Mouse (Mus musculus) kidney, postnatal 14 days (tissue): ENCODE data around the gene Rtl8a.
A peak's percentile ranks its signal among the peaks of the same experiment; 100 is the strongest.
"Not testable (repeated sequence)": the region's sequence is repeated elsewhere in the genome, so short reads cannot be mapped to it uniquely, and the experiment has no call there.

Experiments used
- DNase-seq: peaks from one replicate; pipeline ENCODE4 v3.0.0; 2022; ENCODE audit warnings: mixed read lengths

Gene Rtl8a

GRCm38 (mm10) chrX:53642980-53643961 is at the start of gene Rtl8a:
Gene Rtl8a (minus strand): TSS chrX:53643682.
- peak; percentile 89 for DNase-seq

GRCm38 (mm10) chrX:53693141-53693540 is 49.7 kb upstream of the Rtl8a start:
- DNase-seq, result no peak

GRCm38 (mm10) chrX:53692065-53692464 is 48.6 kb upstream of the Rtl8a start:
- DNase-seq, result no peak

- DNase-seq, result peak; percentile 4
Measured at GRCm38 (mm10) chrX:53684676-53685075, 41.2 kb upstream of the Rtl8a start.

GRCm38 (mm10) chrX:53682650-53683049 is 39.2 kb upstream of the Rtl8a start:
- not testable (repeated sequence) for DNase-seq

- peak; percentile 60 for DNase-seq
Measured at GRCm38 (mm10) chrX:53676943-53677342, 33.5 kb upstream of the Rtl8a start.

- DNase-seq, result not testable (repeated sequence)
Measured at GRCm38 (mm10) chrX:53670696-53671095, 27.2 kb upstream of the Rtl8a start.

- peak; percentile 87 for DNase-seq
Measured at GRCm38 (mm10) chrX:53670294-53670693, 26.8 kb upstream of the Rtl8a start, which contains the start of gene Rtl8b. Gene Rtl8b (minus strand): TSS chrX:53670408.

- not testable (repeated sequence) for DNase-seq
Measured at GRCm38 (mm10) chrX:53669557-53670270, 26.2 kb upstream of the Rtl8a start.

GRCm38 (mm10) chrX:53652917-53653316 is 9.4 kb upstream of the Rtl8a start:
- DNase-seq, result not testable (repeated sequence)

- no peak for DNase-seq
Measured at GRCm38 (mm10) chrX:53645885-53646284, 2.4 kb upstream of the Rtl8a start.

GRCm38 (mm10) chrX:53642604-53642979 is 890 bp downstream of the Rtl8a start:
- not testable (repeated sequence) for DNase-seq

- DNase-seq, result not testable (repeated sequence)
Measured at GRCm38 (mm10) chrX:53638107-53638506, 5.4 kb downstream of the Rtl8a start.

GRCm38 (mm10) chrX:53611395-53611794 is 32.1 kb downstream of the Rtl8a start:
- not testable (repeated sequence) for DNase-seq

- DNase-seq, result peak; percentile 71
Measured at GRCm38 (mm10) chrX:53610571-53610970, 32.9 kb downstream of the Rtl8a start.

GRCm38 (mm10) chrX:53608879-53609278 is 34.6 kb downstream of the Rtl8a start, which contains the start of gene Gm14597:
Gene Gm14597 (minus strand): TSS chrX:53608979.
- DNase-seq, result not testable (repeated sequence)

- DNase-seq, result peak; percentile 3
Measured at GRCm38 (mm10) chrX:53608122-53608813, 35.2 kb downstream of the Rtl8a start.

GRCm38 (mm10) chrX:53607242-53608121 is 36.0 kb downstream of the Rtl8a start, which contains the start of gene Rtl8c:
Gene Rtl8c (plus strand): TSS chrX:53608032.
- peak; percentile 67 for DNase-seq

GRCm38 (mm10) chrX:53606176-53606575 is 37.3 kb downstream of the Rtl8a start:
- not testable (repeated sequence) for DNase-seq

- DNase-seq, result peak; percentile 38
Measured at GRCm38 (mm10) chrX:53599993-53600392, 43.5 kb downstream of the Rtl8a start.
